Mouse (Mus musculus) embryonic facial prominence, embryonic 11.5 days (tissue): ENCODE data around the gene Sprr2k. TPM values are rescaled to one million over a fixed set of nuclear protein-coding genes. Genes with fewer than 3 reads are reported as not detected.

ENCODE experiments used
- ATAC-seq: fragments of 200-750 bp; cut with Nextera tagmentation; replicated peaks from 2 replicates; pipeline ENCODE4 v1.8.0; 2017; ENCODE audit warnings: low read depth; ENCODE audit not compliant: insufficient number of reproducible peaks, low FRiP score, low TSS enrichment
- DNase-seq: peaks from one replicate; pipeline ENCODE4 v3.0.0-alpha.2; 2015; ENCODE audit warnings: low spot score
- H3K27ac ChIP-seq: fragments of 300-500 bp; sonication (generic); replicated peaks from 2 replicates; pipeline ENCODE4 v1.5.1; 2014; ENCODE audit warnings: mild to moderate bottlenecking, low read depth, low read length, control low read depth
- H3K27me3 ChIP-seq: fragments of 300-500 bp; sonication (generic); 2 replicates; pipeline ENCODE4 v1.6.1; 2014; ENCODE audit warnings: mild to moderate bottlenecking, low read length, moderate library complexity, mixed read lengths; ENCODE audit not compliant: control insufficient read depth, insufficient read depth
- H3K36me3 ChIP-seq: fragments of 300-500 bp; sonication (generic); replicated peaks from 2 replicates; pipeline ENCODE4 v1.6.1; 2014; ENCODE audit warnings: low read depth, mild to moderate bottlenecking, low read length, moderate library complexity, mixed read lengths; ENCODE audit not compliant: control insufficient read depth, insufficient read depth
- H3K4me1 ChIP-seq: fragments of 300-500 bp; sonication (generic); 2 replicates; pipeline ENCODE4 v1.6.1; 2014; ENCODE audit warnings: low read length, mixed read lengths; ENCODE audit not compliant: control insufficient read depth, insufficient read depth
- H3K4me2 ChIP-seq: fragments of 300-500 bp; sonication (generic); 2 replicates; pipeline ENCODE4 v1.6.1; 2014; ENCODE audit warnings: low read depth, mild to moderate bottlenecking, control low read depth, low read length, moderate library complexity
- H3K4me3 ChIP-seq: fragments of 300-500 bp; sonication (generic); 2 replicates; pipeline ENCODE4 v1.5.1; 2014; ENCODE audit warnings: low read depth, low read length, control low read depth
- H3K9ac ChIP-seq: fragments of 300-500 bp; sonication (generic); replicated peaks from 2 replicates; pipeline ENCODE4 v1.6.1; 2014; ENCODE audit warnings: mild to moderate bottlenecking, control low read depth, low read length
- H3K9me3 ChIP-seq: fragments of 300-500 bp; sonication (generic); replicated peaks from 2 replicates; pipeline ENCODE4 v1.6.1; 2016; ENCODE audit warnings: mild to moderate bottlenecking, low read length, inconsistent platforms, mixed read lengths; ENCODE audit not compliant: control insufficient read depth
- WGBS: fragments of 180-500 bp; shearing (Covaris S2); extraction: QIAGEN DNeasy Blood & Tissue Kit; methylation state at CpG from one replicate; pipeline ENCODE4 v1.1.7; 2014; 5-methylcytosine and 5-hydroxymethylcytosine counted together
- polyA plus RNA-seq: library from polyadenylated mRNA; unstranded; fragments of >200 nt; fragmentation: Nextera tagmentation; extraction: Ambion mirVana; gene quantifications from 2 replicates; pipeline ENCODE4 v1.2.1, GENCODE M21; 2014

Gene Sprr2k
- polyA plus RNA-seq = not detected in 2 replicates

- H3K36me3 ChIP-seq = no peaks in the 10 kb centered on the region
- ATAC-seq = no peak
- 92% methylated on average over 2 of the region's 2 CpGs for WGBS
- H3K27me3 ChIP-seq = no peaks in the 10 kb centered on the region
- no peak for DNase-seq
- no peak within 1 kb of the TSS for H3K4me2 ChIP-seq
- no peak within 1 kb of the TSS for H3K9ac ChIP-seq
- no peaks in the 10 kb centered on the region for H3K4me1 ChIP-seq
- no peak within 1 kb of the TSS for H3K27ac ChIP-seq
- no peak within 1 kb of the TSS for H3K4me3 ChIP-seq
- no peaks in the 10 kb centered on the region for H3K9me3 ChIP-seq
Observed at GRCm38 (mm10) chr3:92432282-92432681, at the start of gene Sprr2k. TSS of gene Sprr2k (plus strand) at chr3:92432582.

GRCm38 (mm10) chr3:92385385-92385784 is 47.0 kb upstream of the Sprr2k start, which contains the start of gene Sprr2h:
TSS of gene Sprr2h (plus strand) at chr3:92385685.
- Histone ChIP-seq H3K27ac (no peak within 1 kb of the TSS), H3K9ac (no peak within 1 kb of the TSS), H3K4me2 (no peak within 1 kb of the TSS), H3K4me1 (no peaks in the 10 kb centered on the region), H3K27me3 (no peaks in the 10 kb centered on the region), H3K9me3 (no peaks in the 10 kb centered on the region), H3K36me3 (no peaks in the 10 kb centered on the region), H3K4me3 (no peak within 1 kb of the TSS)
- no peak for ATAC-seq
- WGBS = 87% methylated on average over 1 of the region's 1 CpGs
- DNase-seq = no peak

DNA sequence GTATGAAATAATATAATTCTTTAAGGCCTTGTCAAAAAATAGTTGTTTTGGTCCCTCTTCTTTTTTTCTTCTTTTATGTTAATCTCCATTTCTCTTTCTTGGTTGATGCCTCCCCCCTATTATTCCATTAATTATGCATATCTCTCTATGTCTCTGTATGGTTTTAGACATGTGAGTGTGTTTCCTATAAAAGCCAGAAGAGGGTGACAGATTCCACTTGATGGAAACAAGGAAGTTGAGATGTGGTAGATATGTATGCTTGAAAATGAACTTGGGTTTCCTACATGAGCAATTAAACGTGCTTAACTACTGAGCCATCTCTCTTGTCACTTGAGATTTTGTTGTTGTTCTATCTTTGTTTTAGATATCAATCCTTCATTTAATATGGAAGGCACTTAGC is 38.1 kb upstream of the Sprr2k start:
- Histone ChIP-seq H3K4me3 (no peak overlapping the region), H3K36me3 (no peaks in the 10 kb centered on the region), H3K27me3 (no peaks in the 10 kb centered on the region), H3K27ac (no peak overlapping the region), H3K9me3 (no peaks in the 10 kb centered on the region), H3K9ac (no peak overlapping the region), H3K4me2 (no peak overlapping the region), H3K4me1 (no peaks in the 10 kb centered on the region)
- ATAC-seq (no peak), DNase-seq (no peak)
- 44% methylated on average over 1 of the region's 1 CpGs for WGBS

DNA sequence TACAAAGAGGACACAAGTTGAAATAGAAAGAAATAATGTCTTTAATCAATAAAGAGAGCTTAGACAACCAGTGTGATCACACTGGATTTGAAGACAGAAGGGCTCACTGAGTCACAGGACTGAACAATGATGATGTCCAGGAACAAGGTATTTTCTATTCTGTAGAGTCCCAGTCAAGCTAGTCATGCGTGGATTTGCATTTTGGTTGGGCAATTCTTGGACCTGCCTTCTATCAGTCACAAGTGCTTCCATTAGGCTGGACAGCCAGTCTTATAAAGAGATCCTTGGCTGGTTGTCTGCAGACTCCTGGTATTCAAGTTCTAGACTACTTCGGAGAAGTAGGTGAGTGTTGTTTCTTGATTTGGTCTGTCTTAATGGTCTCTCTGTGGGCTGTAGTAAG is 24.7 kb upstream of the Sprr2k start, which contains the start of gene Sprr2i:
TSS of gene Sprr2i (plus strand) at position 301 of the 400 bp plus-strand sequence.
- Histone ChIP-seq H3K27me3 (no peaks in the 10 kb centered on the region), H3K27ac (no peak within 1 kb of the TSS), H3K9ac (no peak within 1 kb of the TSS), H3K4me3 (no peak within 1 kb of the TSS), H3K36me3 (no peaks in the 10 kb centered on the region), H3K4me2 (no peak within 1 kb of the TSS), H3K4me1 (no peaks in the 10 kb centered on the region), H3K9me3 (no peaks in the 10 kb centered on the region)
- DNase-seq = no peak
- 96% methylated on average over 2 of the region's 2 CpGs for WGBS
- no peak for ATAC-seq

GRCm38 (mm10) chr3:92417782-92418181 is 14.6 kb upstream of the Sprr2k start, which contains the start of gene Sprr2j-ps:
TSS of gene Sprr2j-ps (plus strand) at chr3:92418082.
- Histone ChIP-seq H3K4me2 (no peak within 1 kb of the TSS), H3K4me1 (no peaks in the 10 kb centered on the region), H3K9me3 (no peaks in the 10 kb centered on the region), H3K4me3 (no peak within 1 kb of the TSS), H3K36me3 (no peaks in the 10 kb centered on the region), H3K27me3 (no peaks in the 10 kb centered on the region), H3K27ac (no peak within 1 kb of the TSS), H3K9ac (no peak within 1 kb of the TSS)
- ATAC-seq (no peak), DNase-seq (no peak)
- 94% methylated on average over 2 of the region's 2 CpGs for WGBS

GRCm38 (mm10) chr3:92429323-92429722 is 3.1 kb upstream of the Sprr2k start, which contains the start of gene Gm9774:
TSS of gene Gm9774 (minus strand) at chr3:92429423.
- ATAC-seq = no peak
- Histone ChIP-seq H3K9me3 (no peaks in the 10 kb centered on the region), H3K4me3 (no peak within 1 kb of the TSS), H3K4me2 (no peak within 1 kb of the TSS), H3K36me3 (no peaks in the 10 kb centered on the region), H3K27ac (no peak within 1 kb of the TSS), H3K27me3 (no peaks in the 10 kb centered on the region), H3K9ac (no peak within 1 kb of the TSS), H3K4me1 (no peaks in the 10 kb centered on the region)
- WGBS = 90% methylated on average over 6 of the region's 6 CpGs
- no peak for DNase-seq

GRCm38 (mm10) chr3:92438689-92439088 is 6.3 kb downstream of the Sprr2k start, which contains the start of gene Sprr1b:
TSS of gene Sprr1b (minus strand) at chr3:92438789.
- no peaks in the 10 kb centered on the region for H3K9me3 ChIP-seq
- ATAC-seq (no peak), DNase-seq (no peak)
- H3K9ac ChIP-seq = no peak within 1 kb of the TSS
- no peak within 1 kb of the TSS for H3K4me3 ChIP-seq
- no peak within 1 kb of the TSS for H3K27ac ChIP-seq
- no peak within 1 kb of the TSS for H3K4me2 ChIP-seq
- H3K36me3 ChIP-seq = no peaks in the 10 kb centered on the region
- no peaks in the 10 kb centered on the region for H3K4me1 ChIP-seq
- no peaks in the 10 kb centered on the region for H3K27me3 ChIP-seq
- WGBS = 94% methylated on average over 3 of the region's 3 CpGs

- Histone ChIP-seq H3K4me2 (no peak overlapping the region), H3K36me3 (no peaks in the 10 kb centered on the region), H3K9ac (no peak overlapping the region), H3K4me1 (no peaks in the 10 kb centered on the region), H3K4me3 (no peak overlapping the region), H3K27me3 (no peaks in the 10 kb centered on the region), H3K9me3 (no peaks in the 10 kb centered on the region), H3K27ac (no peak overlapping the region)
- ATAC-seq (no peak), DNase-seq (no peak)
- 89% methylated on average over 3 of the region's 3 CpGs for WGBS
Observed at GRCm38 (mm10) chr3:92440177-92440576, 7.8 kb downstream of the Sprr2k start.
